Mouse (Mus musculus): ENCODE results near the gene Adpgk. TPM values are rescaled to one million over a fixed set of nuclear protein-coding genes. Genes with fewer than 3 reads are reported as not detected.

The Adpgk gene
- polyA plus RNA-seq, 1 experiment from 2014 or later = 20.0 TPM

- H3K9ac ChIP-seq (ENCODE audit: low read length) = no peak overlapping the region
- no peak overlapping the region for H3K27ac ChIP-seq (ENCODE audit: low read length)
- no peaks in the 10 kb centered on the region for H3K27me3 ChIP-seq (ENCODE audit: control insufficient read depth, insufficient read depth, low read length)
- no peaks in the 10 kb centered on the region for H3K9me3 ChIP-seq (replicated peaks; ENCODE audit: control insufficient read depth, low read length)
- peaks cover 12% of the 10 kb centered on the region for H3K4me1 ChIP-seq (ENCODE audit: control insufficient read depth, insufficient read depth, low read length)
- H3K4me3 ChIP-seq (ENCODE audit: low read length) = no peak overlapping the region
- ATAC-seq (replicated peaks; ENCODE audit: extremely low read depth, insufficient read depth, low FRiP score) = peak; percentile 44; the same call in 1 of the 2 replicates
- no peaks in the 10 kb centered on the region for H3K36me3 ChIP-seq (ENCODE audit: control insufficient read depth, insufficient read depth)
- WGBS = 13% methylated on average over 5 of the region's 5 CpGs
- no peak overlapping the region for H3K4me2 ChIP-seq (ENCODE audit: low read depth, low read length)
These were observed 21.6 kb upstream of the Adpgk start for GRCm38 (mm10) chr9:59269728-59270127.

- no peaks in the 10 kb centered on the region for H3K36me3 ChIP-seq (ENCODE audit: control insufficient read depth, insufficient read depth)
- 0 out of 2 replicates have a peak overlapping the region, but pooled peaks have one; percentile 21 for H3K9ac ChIP-seq (ENCODE audit: low read length)
- peaks cover 12% of the 10 kb centered on the region for H3K4me1 ChIP-seq (ENCODE audit: control insufficient read depth, insufficient read depth, low read length)
- no peaks in the 10 kb centered on the region for H3K27me3 ChIP-seq (ENCODE audit: control insufficient read depth, insufficient read depth, low read length)
- no peaks in the 10 kb centered on the region for H3K9me3 ChIP-seq (replicated peaks; ENCODE audit: control insufficient read depth, low read length)
- ATAC-seq (replicated peaks; ENCODE audit: extremely low read depth, insufficient read depth, low FRiP score) = no peak
- WGBS = 29% methylated on average over 4 of the region's 4 CpGs
- H3K4me3 ChIP-seq (ENCODE audit: low read length) = no peak overlapping the region
- no peak overlapping the region for H3K4me2 ChIP-seq (ENCODE audit: low read depth, low read length)
- peak overlapping the region; percentile 57 for H3K27ac ChIP-seq (ENCODE audit: low read length)
These were observed 20.3 kb upstream of the Adpgk start for GRCm38 (mm10) chr9:59271081-59271480.

GRCm38 (mm10) chr9:59271711-59272110 is 19.6 kb upstream of the Adpgk start:
- H3K9ac ChIP-seq (ENCODE audit: low read length) = peak overlapping the region; percentile 21; the same call in 1 of the 2 replicates
- H3K27ac ChIP-seq (ENCODE audit: low read length) = peak overlapping the region; percentile 57
- WGBS = 21% methylated on average over 6 of the region's 6 CpGs
- H3K36me3 ChIP-seq (ENCODE audit: control insufficient read depth, insufficient read depth) = no peaks in the 10 kb centered on the region
- peaks cover 12% of the 10 kb centered on the region for H3K4me1 ChIP-seq (ENCODE audit: control insufficient read depth, insufficient read depth, low read length)
- H3K9me3 ChIP-seq (replicated peaks; ENCODE audit: control insufficient read depth, low read length) = no peaks in the 10 kb centered on the region
- no peaks in the 10 kb centered on the region for H3K27me3 ChIP-seq (ENCODE audit: control insufficient read depth, insufficient read depth, low read length)
- peak; percentile 75 for ATAC-seq (replicated peaks; ENCODE audit: extremely low read depth, insufficient read depth, low FRiP score)
- H3K4me2 ChIP-seq (ENCODE audit: low read depth, low read length) = no peak overlapping the region
- no peak overlapping the region for H3K4me3 ChIP-seq (ENCODE audit: low read length)

- peaks cover 12% of the 10 kb centered on the region for H3K4me1 ChIP-seq (ENCODE audit: control insufficient read depth, insufficient read depth, low read length)
- H3K9ac ChIP-seq (ENCODE audit: low read length) = no peak overlapping the region
- ATAC-seq (replicated peaks; ENCODE audit: extremely low read depth, insufficient read depth, low FRiP score) = no peak
- H3K9me3 ChIP-seq (replicated peaks; ENCODE audit: control insufficient read depth, low read length) = no peaks in the 10 kb centered on the region
- H3K27me3 ChIP-seq (ENCODE audit: control insufficient read depth, insufficient read depth, low read length) = no peaks in the 10 kb centered on the region
- H3K27ac ChIP-seq (ENCODE audit: low read length) = no peak overlapping the region
- no peaks in the 10 kb centered on the region for H3K36me3 ChIP-seq (ENCODE audit: control insufficient read depth, insufficient read depth)
- H3K4me2 ChIP-seq (ENCODE audit: low read depth, low read length) = no peak overlapping the region
- no peak overlapping the region for H3K4me3 ChIP-seq (ENCODE audit: low read length)
These were observed 18.2 kb upstream of the Adpgk start for GRCm38 (mm10) chr9:59273199-59273598.

- Histone ChIP-seq H3K9me3 (replicated peaks; ENCODE audit: control insufficient read depth, low read length) (no peaks in the 10 kb centered on the region), H3K4me3 (ENCODE audit: low read length) (no peak overlapping the region), H3K9ac (ENCODE audit: low read length) (no peak overlapping the region), H3K4me2 (ENCODE audit: low read depth, low read length) (no peak overlapping the region), H3K27me3 (ENCODE audit: control insufficient read depth, insufficient read depth, low read length) (no peaks in the 10 kb centered on the region), H3K27ac (ENCODE audit: low read length) (no peak overlapping the region), H3K36me3 (ENCODE audit: control insufficient read depth, insufficient read depth) (no peaks in the 10 kb centered on the region), H3K4me1 (ENCODE audit: control insufficient read depth, insufficient read depth, low read length) (peaks cover 12% of the 10 kb centered on the region)
- 78% methylated on average over 19 of the region's 19 CpGs for WGBS
- no peak for ATAC-seq (replicated peaks; ENCODE audit: extremely low read depth, insufficient read depth, low FRiP score)
These were observed 16.4 kb upstream of the Adpgk start for GRCm38 (mm10) chr9:59274846-59275455.

- no peak overlapping the region for H3K9ac ChIP-seq (ENCODE audit: low read length)
- no peak overlapping the region for H3K27ac ChIP-seq (ENCODE audit: low read length)
- H3K4me1 ChIP-seq (ENCODE audit: control insufficient read depth, insufficient read depth, low read length) = peaks cover 7% of the 10 kb centered on the region
- no peak for ATAC-seq (replicated peaks; ENCODE audit: extremely low read depth, insufficient read depth, low FRiP score)
- H3K4me3 ChIP-seq (ENCODE audit: low read length) = no peak overlapping the region
- no peaks in the 10 kb centered on the region for H3K36me3 ChIP-seq (ENCODE audit: control insufficient read depth, insufficient read depth)
- no peaks in the 10 kb centered on the region for H3K27me3 ChIP-seq (ENCODE audit: control insufficient read depth, insufficient read depth, low read length)
- H3K9me3 ChIP-seq (replicated peaks; ENCODE audit: control insufficient read depth, low read length) = no peaks in the 10 kb centered on the region
- WGBS = 90% methylated on average over 2 of the region's 2 CpGs
- H3K4me2 ChIP-seq (ENCODE audit: low read depth, low read length) = no peak overlapping the region
These were observed 13.2 kb upstream of the Adpgk start for GRCm38 (mm10) chr9:59278199-59278598.

- no peak overlapping the region for H3K4me3 ChIP-seq (ENCODE audit: low read length)
- ATAC-seq (replicated peaks; ENCODE audit: extremely low read depth, insufficient read depth, low FRiP score) = no peak
- no peak overlapping the region for H3K9ac ChIP-seq (ENCODE audit: low read length)
- H3K4me2 ChIP-seq (ENCODE audit: low read depth, low read length) = no peak overlapping the region
- no peaks in the 10 kb centered on the region for H3K27me3 ChIP-seq (ENCODE audit: control insufficient read depth, insufficient read depth, low read length)
- WGBS = 77% methylated on average over 5 of the region's 5 CpGs
- H3K9me3 ChIP-seq (replicated peaks; ENCODE audit: control insufficient read depth, low read length) = no peaks in the 10 kb centered on the region
- no peaks in the 10 kb centered on the region for H3K36me3 ChIP-seq (ENCODE audit: control insufficient read depth, insufficient read depth)
- no peak overlapping the region for H3K27ac ChIP-seq (ENCODE audit: low read length)
- H3K4me1 ChIP-seq (ENCODE audit: control insufficient read depth, insufficient read depth, low read length) = peaks cover 7% of the 10 kb centered on the region
These were observed 12.7 kb upstream of the Adpgk start for GRCm38 (mm10) chr9:59278694-59279093.

GRCm38 (mm10) chr9:59280888-59281287 is 10.5 kb upstream of the Adpgk start:
- H3K36me3 ChIP-seq (ENCODE audit: control insufficient read depth, insufficient read depth) = no peaks in the 10 kb centered on the region
- H3K27ac ChIP-seq (ENCODE audit: low read length) = no peak overlapping the region
- 86% methylated on average over 5 of the region's 5 CpGs for WGBS

GRCm38 (mm10) chr9:59281871-59282682 is 9.3 kb upstream of the Adpgk start:
- H3K27ac ChIP-seq (ENCODE audit: low read length) = no peak overlapping the region
- WGBS = 37% methylated on average over 26 of the region's 27 CpGs
- peak overlapping the region; percentile 44 for H3K4me2 ChIP-seq (ENCODE audit: low read depth, low read length)
- H3K9ac ChIP-seq (ENCODE audit: low read length) = no peak overlapping the region
- no peaks in the 10 kb centered on the region for H3K9me3 ChIP-seq (replicated peaks; ENCODE audit: control insufficient read depth, low read length)
- ATAC-seq (replicated peaks; ENCODE audit: extremely low read depth, insufficient read depth, low FRiP score) = no peak
- peaks cover 7% of the 10 kb centered on the region for H3K4me1 ChIP-seq (ENCODE audit: control insufficient read depth, insufficient read depth, low read length)
- H3K36me3 ChIP-seq (ENCODE audit: control insufficient read depth, insufficient read depth) = no peaks in the 10 kb centered on the region
- no peak overlapping the region; the same call in 1 of the 2 replicates for H3K4me3 ChIP-seq (ENCODE audit: low read length)
- H3K27me3 ChIP-seq (ENCODE audit: control insufficient read depth, insufficient read depth, low read length) = no peaks in the 10 kb centered on the region

More at GRCm38 (mm10) chr9:59280888-59281287, 10.5 kb upstream of the Adpgk start:
- no peak for ATAC-seq (replicated peaks; ENCODE audit: extremely low read depth, insufficient read depth, low FRiP score)
- H3K9ac ChIP-seq (ENCODE audit: low read length) = no peak overlapping the region
- peaks cover 7% of the 10 kb centered on the region for H3K4me1 ChIP-seq (ENCODE audit: control insufficient read depth, insufficient read depth, low read length)
- H3K9me3 ChIP-seq (replicated peaks; ENCODE audit: control insufficient read depth, low read length) = no peaks in the 10 kb centered on the region
- H3K4me2 ChIP-seq (ENCODE audit: low read depth, low read length) = no peak overlapping the region
- no peaks in the 10 kb centered on the region for H3K27me3 ChIP-seq (ENCODE audit: control insufficient read depth, insufficient read depth, low read length)
- no peak overlapping the region for H3K4me3 ChIP-seq (ENCODE audit: low read length)
